Mouse (Mus musculus): ENCODE data around the gene Cox14. TPM values are rescaled to one million over a fixed set of nuclear protein-coding genes. Genes with fewer than 3 reads are reported as not detected.

Gene Cox14
- 132 and 137 TPM in 2 replicates for polyA plus RNA-seq (2015; fragmentation: Nextera tagmentation; extraction: Ambion mirVana)

GRCm38 (mm10) chr15:99725341-99726155 is at the start of gene Cox14:
Gene Cox14, plus strand, starts transcription at chr15:99725618.
- Histone ChIP-seq H3K4me1 (peaks cover 35% of the 10 kb centered on the region), H3K4me3 (peak within 1 kb of the TSS; percentile 82), H3K9me3 (no peaks in the 10 kb centered on the region), H3K9ac (peak within 1 kb of the TSS; percentile 94), H3K36me3 (peaks cover 27% of the 10 kb centered on the region), H3K27me3 (no peaks in the 10 kb centered on the region), H3K27ac (peak within 1 kb of the TSS; percentile 92), H3K4me2 (peak within 1 kb of the TSS; percentile 56)
- ATAC-seq (ENCODE audit: borderline replicate concordance, extremely low read depth, low FRiP score, low TSS enrichment) = peak; percentile 93
- under 1% methylated on average over 58 of the region's 68 CpGs for WGBS

- Histone ChIP-seq H3K4me3 (no peak overlapping the region), H3K36me3 (no peaks in the 10 kb centered on the region), H3K27ac (no peak overlapping the region), H3K9ac (no peak overlapping the region), H3K9me3 (no peaks in the 10 kb centered on the region), H3K4me2 (no peak overlapping the region), H3K4me1 (peaks cover 13% of the 10 kb centered on the region), H3K27me3 (peaks cover 23% of the 10 kb centered on the region)
- WGBS = 31% methylated on average over 8 of the region's 8 CpGs
- peak; percentile 32; the same call in 1 of the 2 replicates for ATAC-seq (ENCODE audit: borderline replicate concordance, extremely low read depth, low FRiP score, low TSS enrichment)
Observed at GRCm38 (mm10) chr15:99677089-99677488, 48.3 kb upstream of the Cox14 start.

GRCm38 (mm10) chr15:99678063-99678800 is 47.2 kb upstream of the Cox14 start:
- Histone ChIP-seq H3K4me1 (peaks cover 13% of the 10 kb centered on the region), H3K27me3 (peaks cover 11% of the 10 kb centered on the region), H3K9me3 (no peaks in the 10 kb centered on the region), H3K27ac (no peak overlapping the region), H3K4me3 (no peak overlapping the region), H3K9ac (no peak overlapping the region), H3K4me2 (no peak overlapping the region), H3K36me3 (no peaks in the 10 kb centered on the region)
- 0 out of 2 replicates have a peak, but pooled peaks have one; percentile 44 for ATAC-seq (ENCODE audit: borderline replicate concordance, extremely low read depth, low FRiP score, low TSS enrichment)
- WGBS = 13% methylated on average over 13 of the region's 13 CpGs

- 51% methylated on average over 7 of the region's 7 CpGs for WGBS
- Histone ChIP-seq H3K4me1 (peaks cover 13% of the 10 kb centered on the region), H3K4me2 (no peak overlapping the region), H3K36me3 (no peaks in the 10 kb centered on the region), H3K9me3 (no peaks in the 10 kb centered on the region), H3K9ac (no peak overlapping the region), H3K4me3 (no peak overlapping the region), H3K27me3 (peaks cover 4% of the 10 kb centered on the region; the same call in 1 of the 2 replicates), H3K27ac (no peak overlapping the region)
- ATAC-seq (ENCODE audit: borderline replicate concordance, extremely low read depth, low FRiP score, low TSS enrichment) = no peak
Observed at GRCm38 (mm10) chr15:99679008-99679407, 46.4 kb upstream of the Cox14 start.

- no peaks in the 10 kb centered on the region for H3K36me3 ChIP-seq
- no peaks in the 10 kb centered on the region for H3K9me3 ChIP-seq
- no peak overlapping the region for H3K27ac ChIP-seq
- no peak overlapping the region for H3K4me2 ChIP-seq
- 91% methylated on average over 7 of the region's 7 CpGs for WGBS
- ATAC-seq (ENCODE audit: borderline replicate concordance, extremely low read depth, low FRiP score, low TSS enrichment) = no peak
- peaks cover 8% of the 10 kb centered on the region; the same call in 1 of the 2 replicates for H3K4me1 ChIP-seq
- H3K27me3 ChIP-seq = peaks cover 4% of the 10 kb centered on the region; the same call in 1 of the 2 replicates
- H3K4me3 ChIP-seq = no peak overlapping the region
- H3K9ac ChIP-seq = no peak overlapping the region
Observed at GRCm38 (mm10) chr15:99682880-99683279, 42.5 kb upstream of the Cox14 start.

- ATAC-seq (ENCODE audit: borderline replicate concordance, extremely low read depth, low FRiP score, low TSS enrichment) = no peak
- no peaks in the 10 kb centered on the region for H3K36me3 ChIP-seq
- no peaks in the 10 kb centered on the region; the same call in 1 of the 2 replicates for H3K27me3 ChIP-seq
- no peaks in the 10 kb centered on the region for H3K4me1 ChIP-seq
- H3K9me3 ChIP-seq = no peaks in the 10 kb centered on the region
- WGBS = 90% methylated on average over 5 of the region's 5 CpGs
- no peak overlapping the region for H3K27ac ChIP-seq
- no peak overlapping the region for H3K9ac ChIP-seq
- H3K4me2 ChIP-seq = no peak overlapping the region
- no peak overlapping the region for H3K4me3 ChIP-seq
Observed at GRCm38 (mm10) chr15:99684156-99684555, 41.3 kb upstream of the Cox14 start.

- peak; percentile 23; the same call in 1 of the 2 replicates for ATAC-seq (ENCODE audit: borderline replicate concordance, extremely low read depth, low FRiP score, low TSS enrichment)
- WGBS = 2% methylated on average over 4 of the region's 4 CpGs
Observed at GRCm38 (mm10) chr15:99688712-99689111, 36.7 kb upstream of the Cox14 start.

GRCm38 (mm10) chr15:99690924-99691323 is 34.5 kb upstream of the Cox14 start:
- Histone ChIP-seq H3K27ac (no peak overlapping the region), H3K4me1 (no peaks in the 10 kb centered on the region), H3K9me3 (no peaks in the 10 kb centered on the region), H3K4me3 (no peak overlapping the region), H3K9ac (no peak overlapping the region), H3K27me3 (peaks cover 17% of the 10 kb centered on the region; the same call in 1 of the 2 replicates), H3K36me3 (no peaks in the 10 kb centered on the region), H3K4me2 (no peak overlapping the region)
- no peak for ATAC-seq (ENCODE audit: borderline replicate concordance, extremely low read depth, low FRiP score, low TSS enrichment)
- 20% methylated on average over 4 of the region's 4 CpGs for WGBS

More at GRCm38 (mm10) chr15:99688712-99689111, 36.7 kb upstream of the Cox14 start:
- H3K4me3 ChIP-seq = no peak overlapping the region
- H3K27me3 ChIP-seq = peaks cover 17% of the 10 kb centered on the region; the same call in 1 of the 2 replicates
- H3K4me2 ChIP-seq = no peak overlapping the region
- H3K27ac ChIP-seq = no peak overlapping the region
- H3K9ac ChIP-seq = no peak overlapping the region
- no peaks in the 10 kb centered on the region for H3K4me1 ChIP-seq
- H3K9me3 ChIP-seq = no peaks in the 10 kb centered on the region
- H3K36me3 ChIP-seq = no peaks in the 10 kb centered on the region

- 38% methylated on average over 9 of the region's 9 CpGs for WGBS
- no peaks in the 10 kb centered on the region for H3K36me3 ChIP-seq
- H3K9ac ChIP-seq = no peak overlapping the region
- H3K9me3 ChIP-seq = no peaks in the 10 kb centered on the region
- H3K4me3 ChIP-seq = no peak overlapping the region
- no peak overlapping the region for H3K4me2 ChIP-seq
- no peak overlapping the region for H3K27ac ChIP-seq
- peaks cover 23% of the 10 kb centered on the region for H3K27me3 ChIP-seq
- ATAC-seq (ENCODE audit: borderline replicate concordance, extremely low read depth, low FRiP score, low TSS enrichment) = no peak
- no peaks in the 10 kb centered on the region for H3K4me1 ChIP-seq
Observed at GRCm38 (mm10) chr15:99691976-99692375, 33.4 kb upstream of the Cox14 start.

- Histone ChIP-seq H3K4me3 (no peak overlapping the region), H3K27me3 (peaks cover 11% of the 10 kb centered on the region), H3K4me2 (no peak overlapping the region), H3K27ac (no peak overlapping the region), H3K9me3 (no peaks in the 10 kb centered on the region), H3K36me3 (no peaks in the 10 kb centered on the region), H3K4me1 (peaks cover 6% of the 10 kb centered on the region), H3K9ac (no peak overlapping the region)
- no peak for ATAC-seq (ENCODE audit: borderline replicate concordance, extremely low read depth, low FRiP score, low TSS enrichment)
- 14% methylated on average over 2 of the region's 2 CpGs for WGBS
Observed at GRCm38 (mm10) chr15:99697309-99697708, 28.1 kb upstream of the Cox14 start.

GRCm38 (mm10) chr15:99698533-99699085 is 26.8 kb upstream of the Cox14 start:
- Histone ChIP-seq H3K4me2 (no peak overlapping the region), H3K27ac (no peak overlapping the region), H3K4me3 (no peak overlapping the region), H3K27me3 (peaks cover 6% of the 10 kb centered on the region), H3K9me3 (no peaks in the 10 kb centered on the region), H3K4me1 (peaks cover 15% of the 10 kb centered on the region), H3K9ac (no peak overlapping the region), H3K36me3 (no peaks in the 10 kb centered on the region)
- ATAC-seq (ENCODE audit: borderline replicate concordance, extremely low read depth, low FRiP score, low TSS enrichment) = no peak
- WGBS = 31% methylated on average over 20 of the region's 20 CpGs

All from lung, embryonic 15.5 days (tissue).